Mouse (Mus musculus) liver, embryonic 11.5 days (tissue): ENCODE results near the gene Itm2b. TPM values are rescaled to one million over a fixed set of nuclear protein-coding genes. Genes with fewer than 3 reads are reported as not detected.

Experiments
- ATAC-seq: fragments of 200-750 bp; cut with Nextera tagmentation; replicated peaks from 2 replicates; pipeline ENCODE4 v1.8.0; 2017; ENCODE audit warnings: moderate number of reproducible peaks, mild to moderate bottlenecking, moderate TSS enrichment, moderate library complexity; ENCODE audit not compliant: low FRiP score
- DNase-seq: peaks from one replicate; pipeline ENCODE4 v3.0.0-alpha.2; 2017; ENCODE audit warnings: low spot score
- H3K27ac ChIP-seq: fragments of 300-500 bp; sonication (generic); 2 replicates; pipeline ENCODE4 v1.5.1; 2014; ENCODE audit warnings: mild to moderate bottlenecking, low read depth, low read length, control low read depth
- H3K27me3 ChIP-seq: fragments of 300-500 bp; sonication (generic); replicated peaks from 2 replicates; pipeline ENCODE4 v1.6.1; 2014; ENCODE audit warnings: low read length, mixed read lengths; ENCODE audit not compliant: control insufficient read depth, insufficient read depth
- H3K36me3 ChIP-seq: fragments of 300-500 bp; sonication (generic); 2 replicates; pipeline ENCODE4 v1.6.1; 2014; ENCODE audit warnings: mild to moderate bottlenecking, low read length, moderate library complexity, mixed read lengths; ENCODE audit not compliant: control insufficient read depth, insufficient read depth
- H3K4me1 ChIP-seq: fragments of 300-500 bp; sonication (generic); replicated peaks from 2 replicates; pipeline ENCODE4 v1.6.1; 2014; ENCODE audit warnings: low read length, mixed read lengths; ENCODE audit not compliant: control insufficient read depth, insufficient read depth
- H3K4me2 ChIP-seq: fragments of 300-500 bp; sonication (generic); 2 replicates; pipeline ENCODE4 v1.6.1; 2014; ENCODE audit warnings: mild to moderate bottlenecking, control low read depth, moderate library complexity
- H3K4me3 ChIP-seq: fragments of 300-500 bp; sonication (generic); 2 replicates; pipeline ENCODE4 v1.5.1; 2014; ENCODE audit warnings: low read depth, low read length, control low read depth
- H3K9ac ChIP-seq: fragments of 300-500 bp; sonication (generic); 2 replicates; pipeline ENCODE4 v1.6.1; 2014; ENCODE audit warnings: low read depth, low read length, control low read depth
- H3K9me3 ChIP-seq: fragments of 300-500 bp; sonication (generic); 2 replicates; pipeline ENCODE4 v1.6.1; 2016; ENCODE audit warnings: low read length, inconsistent platforms, mixed read lengths; ENCODE audit not compliant: control insufficient read depth
- WGBS: fragments of 180-500 bp; shearing (Covaris S2); extraction: QIAGEN DNeasy Blood & Tissue Kit; methylation state at CpG from one replicate; pipeline ENCODE4 v1.1.7; 2014; 5-methylcytosine and 5-hydroxymethylcytosine counted together
- polyA plus RNA-seq: library from polyadenylated mRNA; unstranded; fragments of >200 nt; fragmentation: Nextera tagmentation; extraction: Ambion mirVana; gene quantifications from 2 replicates; pipeline ENCODE4 v1.2.1, GENCODE M21; 2014

Itm2b gene
- polyA plus RNA-seq, 1 experiment from 2014 or later = 516 TPM

GRCm38 (mm10) chr14:73376920-73377319 lies 8.2 kb downstream of the Itm2b start:
- no peak overlapping the region for H3K27ac ChIP-seq
- 88% methylated on average over 6 of the region's 6 CpGs for WGBS

GRCm38 (mm10) chr14:73375903-73376302 lies 9.2 kb downstream of the Itm2b start:
- H3K9me3 ChIP-seq = no peaks in the 10 kb centered on the region
- H3K4me1 ChIP-seq = peaks cover 19% of the 10 kb centered on the region
- no peak for DNase-seq
- ATAC-seq = no peak
- no peak overlapping the region for H3K4me2 ChIP-seq
- H3K27me3 ChIP-seq = no peaks in the 10 kb centered on the region
- H3K4me3 ChIP-seq = no peak overlapping the region
- H3K36me3 ChIP-seq = peaks cover 4% of the 10 kb centered on the region; the same call in 1 of the 2 replicates
- 71% methylated on average over 8 of the region's 8 CpGs for WGBS
- no peak overlapping the region; the same call in 1 of the 2 replicates for H3K27ac ChIP-seq
- no peak overlapping the region for H3K9ac ChIP-seq

More at GRCm38 (mm10) chr14:73376920-73377319, 8.2 kb downstream of the Itm2b start:
- no peaks in the 10 kb centered on the region for H3K27me3 ChIP-seq
- DNase-seq (no peak), ATAC-seq (no peak)
- H3K9me3 ChIP-seq = no peaks in the 10 kb centered on the region
- H3K4me3 ChIP-seq = no peak overlapping the region
- peaks cover 4% of the 10 kb centered on the region; the same call in 1 of the 2 replicates for H3K36me3 ChIP-seq
- H3K4me2 ChIP-seq = no peak overlapping the region
- peaks cover 24% of the 10 kb centered on the region for H3K4me1 ChIP-seq
- no peak overlapping the region for H3K9ac ChIP-seq

- Histone ChIP-seq H3K9me3 (no peaks in the 10 kb centered on the region), H3K9ac (no peak overlapping the region), H3K27me3 (no peaks in the 10 kb centered on the region), H3K4me3 (no peak overlapping the region), H3K27ac (no peak overlapping the region), H3K36me3 (peaks cover 2% of the 10 kb centered on the region; the same call in 1 of the 2 replicates), H3K4me1 (peaks cover 21% of the 10 kb centered on the region), H3K4me2 (no peak overlapping the region)
- no peak for ATAC-seq
- DNase-seq = no peak
- 89% methylated on average over 8 of the region's 8 CpGs for WGBS
Measured at GRCm38 (mm10) chr14:73375445-73375844, 9.6 kb downstream of the Itm2b start.

DNA sequence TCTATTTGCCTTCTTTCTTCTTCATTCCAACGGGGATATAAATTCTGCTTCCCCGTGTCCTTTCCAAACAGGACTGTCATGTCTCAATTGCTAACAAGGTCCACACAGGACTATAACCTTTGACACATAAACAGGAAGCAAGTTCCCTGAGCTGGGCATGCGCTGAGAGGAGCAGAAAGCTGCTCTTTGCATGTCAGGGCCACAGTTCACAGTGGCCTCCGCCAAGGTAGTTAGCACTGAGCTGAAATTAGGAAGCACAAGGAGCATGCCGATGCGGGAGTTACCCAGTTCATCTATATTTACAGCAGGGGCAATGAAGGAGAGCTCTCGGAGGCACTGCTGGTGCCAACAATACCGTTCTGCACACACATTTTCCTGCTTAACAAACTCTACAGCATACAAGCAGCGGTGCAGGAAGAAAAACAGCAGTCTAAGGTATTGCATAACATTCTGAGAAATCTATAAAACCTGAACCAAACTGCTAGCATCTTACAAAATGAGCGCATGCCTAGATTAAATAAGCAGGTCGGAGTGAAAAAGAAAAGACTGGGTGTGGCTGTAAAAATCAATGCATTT lies 10.7 kb downstream of the Itm2b start:
- WGBS = 72% methylated on average over 11 of the region's 11 CpGs
- Histone ChIP-seq H3K9ac (no peak overlapping the region), H3K4me2 (peak overlapping the region; percentile 44), H3K4me3 (no peak overlapping the region), H3K9me3 (no peaks in the 10 kb centered on the region), H3K4me1 (peaks cover 29% of the 10 kb centered on the region), H3K36me3 (no peaks in the 10 kb centered on the region; the same call in 1 of the 2 replicates), H3K27ac (no peak overlapping the region), H3K27me3 (no peaks in the 10 kb centered on the region)
- 0 out of 2 replicates have a peak, but pooled peaks have one; percentile 9 for ATAC-seq
- no peak for DNase-seq

GRCm38 (mm10) chr14:73373606-73374005 lies 11.5 kb downstream of the Itm2b start:
- DNase-seq (no peak), ATAC-seq (no peak)
- Histone ChIP-seq H3K4me1 (peaks cover 29% of the 10 kb centered on the region), H3K27me3 (no peaks in the 10 kb centered on the region), H3K36me3 (no peaks in the 10 kb centered on the region; the same call in 1 of the 2 replicates), H3K4me2 (no peak overlapping the region), H3K9me3 (no peaks in the 10 kb centered on the region), H3K4me3 (no peak overlapping the region), H3K9ac (no peak overlapping the region), H3K27ac (no peak overlapping the region)
- 86% methylated on average over 8 of the region's 8 CpGs for WGBS

DNA sequence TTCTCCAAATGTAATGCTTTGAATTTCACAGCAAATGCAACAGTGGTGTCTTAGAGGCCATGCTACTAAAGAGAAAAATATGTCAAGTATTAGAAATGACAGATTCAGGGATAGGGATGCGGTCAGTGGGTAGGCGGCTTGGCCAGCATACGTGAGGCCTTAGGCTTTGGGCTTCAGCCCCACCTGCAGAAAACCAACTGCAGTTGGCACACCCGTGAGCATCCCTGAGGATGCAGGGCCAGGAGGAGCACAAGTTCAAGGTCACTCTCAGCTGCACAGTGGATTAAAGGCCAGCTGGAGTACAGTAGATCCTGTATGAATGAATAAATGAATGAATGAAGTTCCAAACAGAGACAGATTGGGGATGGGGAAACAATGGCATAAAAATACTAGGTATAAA lies 12.1 kb downstream of the Itm2b start:
- no peaks in the 10 kb centered on the region for H3K27me3 ChIP-seq
- no peak overlapping the region for H3K4me2 ChIP-seq
- WGBS = 85% methylated on average over 4 of the region's 4 CpGs
- peaks cover 29% of the 10 kb centered on the region for H3K4me1 ChIP-seq
- no peak overlapping the region for H3K4me3 ChIP-seq
- H3K9me3 ChIP-seq = no peaks in the 10 kb centered on the region
- ATAC-seq = no peak
- H3K9ac ChIP-seq = no peak overlapping the region
- H3K27ac ChIP-seq = no peak overlapping the region
- no peak for DNase-seq
- H3K36me3 ChIP-seq = peaks cover 3% of the 10 kb centered on the region

- Histone ChIP-seq H3K4me1 (peaks cover 29% of the 10 kb centered on the region), H3K4me2 (no peak overlapping the region), H3K36me3 (peaks cover 12% of the 10 kb centered on the region), H3K9me3 (no peaks in the 10 kb centered on the region), H3K27ac (no peak overlapping the region), H3K27me3 (no peaks in the 10 kb centered on the region), H3K9ac (no peak overlapping the region), H3K4me3 (no peak overlapping the region)
- DNase-seq = no peak
- 87% methylated on average over 4 of the region's 4 CpGs for WGBS
- ATAC-seq = no peak
Measured at GRCm38 (mm10) chr14:73371577-73371976, 13.5 kb downstream of the Itm2b start.

GRCm38 (mm10) chr14:73370695-73371372 lies 14.3 kb downstream of the Itm2b start:
- Histone ChIP-seq H3K9ac (no peak overlapping the region), H3K27ac (no peak overlapping the region), H3K36me3 (peaks cover 16% of the 10 kb centered on the region), H3K9me3 (no peaks in the 10 kb centered on the region), H3K4me3 (no peak overlapping the region), H3K4me2 (no peak overlapping the region), H3K27me3 (no peaks in the 10 kb centered on the region), H3K4me1 (peaks cover 29% of the 10 kb centered on the region)
- ATAC-seq (no peak), DNase-seq (no peak)
- 76% methylated on average over 23 of the region's 23 CpGs for WGBS
